13 mouse cellular contexts compared by ENCODE assay signal in genomic region chr7:118569121-118569543, GRCm38 (mm10). TPM values are rescaled to one million over a fixed set of nuclear protein-coding genes. Genes with fewer than 3 reads are reported as not detected.
DNase-seq lines count a peak whose midpoint lies in the region; ATAC-seq and TF ChIP-seq lines count a peak whose summit lies in the region.
"Had no signal": no experiment of that assay in that cellular context is flagged by ENCODE, and none has a peak within 500 bp of the region (broad histone marks: within the 10 kb centered on the region; RNA-seq: fewer than 3 reads in every experiment).

No protein-coding gene starts in this region.

- H3K27ac ChIP-seq in cortical plate, adult 2 months (ENCODE audit: insufficient read depth, low read length) = peak overlapping the region; percentile 88
- H3K27ac ChIP-seq in forebrain, embryonic 13.5 days = peak overlapping the region; percentile 58; the same call in 1 of the 2 replicates
- no peak overlapping the region for H3K27ac ChIP-seq in limb, embryonic 10.5 days
- H3K27ac ChIP-seq: heart, embryonic 13.5 days; limb, embryonic 15.5 days had no signal

- WGBS in forebrain, embryonic 13.5 days = 33% methylated on average over 6 of the region's 6 CpGs
- WGBS in limb, embryonic 10.5 days = 87% methylated on average over 6 of the region's 6 CpGs

- H3K27me3 ChIP-seq in forebrain, embryonic 13.5 days = no peaks in the 10 kb centered on the region
- H3K27me3 ChIP-seq in limb, embryonic 10.5 days (ENCODE audit: low read depth, poor library complexity, severe bottlenecking) = no peaks in the 10 kb centered on the region
- H3K27me3 ChIP-seq: heart, embryonic 13.5 days; limb, embryonic 15.5 days had no signal

- peak; percentile 66 to 67 for DNase-seq in left cerebral cortex, adult 9 months (ENCODE audit: low spot score in 2 of 2)
- no peak for DNase-seq in left cerebral cortex, postnatal 10 days (ENCODE audit: extremely low spot score in 1 of 2, low spot score in 2 of 2)
- peak; percentile 53 for DNase-seq in mesoderm, embryonic 11.5 days (ENCODE audit: low read depth, low spot score)
- DNase-seq in limb, embryonic 10.5 days (ENCODE audit: low spot score) = no peak
- no peak for DNase-seq in kidney, adult 18-20 months
- no peak for DNase-seq in adrenal gland, adult 8-10 months
- DNase-seq: cerebellum, adult 8-10 months; kidney, adult 9 months; thymus, postnatal 14 days had no signal

- H3K4me1 ChIP-seq in cortical plate, adult 2 months (ENCODE audit: control insufficient read depth, insufficient read depth, low read length) = no peaks in the 10 kb centered on the region
- H3K4me1 ChIP-seq in forebrain, embryonic 13.5 days = peaks cover 13% of the 10 kb centered on the region
- no peaks in the 10 kb centered on the region for H3K4me1 ChIP-seq in limb, embryonic 10.5 days
- H3K4me1 ChIP-seq: heart, embryonic 13.5 days; limb, embryonic 15.5 days had no signal

- H3K9me3 ChIP-seq in forebrain, embryonic 13.5 days (replicated peaks) = peaks cover 6% of the 10 kb centered on the region
- H3K9me3 ChIP-seq in limb, embryonic 10.5 days (replicated peaks) = no peaks in the 10 kb centered on the region
- H3K9me3 ChIP-seq: heart, embryonic 13.5 days; limb, embryonic 15.5 days had no signal

- peaks cover 39% of the 10 kb centered on the region for H3K36me3 ChIP-seq in forebrain, embryonic 13.5 days (ENCODE audit: poor library complexity, severe bottlenecking)
- H3K36me3 ChIP-seq in limb, embryonic 10.5 days = peaks cover 4% of the 10 kb centered on the region; the same call in 1 of the 2 replicates
- H3K36me3 ChIP-seq: heart, embryonic 13.5 days had no signal

- peak; percentile 72 for ATAC-seq in forebrain, embryonic 13.5 days

- intact Hi-C loops in left cerebral cortex, postnatal 10 days (cut with DNase I) = no loop called here

- no peak overlapping the region for H3K4me3 ChIP-seq in cortical plate, adult 2 months (ENCODE audit: insufficient read depth, low read length)
- no peak overlapping the region for H3K4me3 ChIP-seq in forebrain, embryonic 13.5 days
- no peak overlapping the region for H3K4me3 ChIP-seq in limb, embryonic 10.5 days
- H3K4me3 ChIP-seq: heart, embryonic 13.5 days; limb, embryonic 15.5 days had no signal

- H3K4me2 ChIP-seq in forebrain, embryonic 13.5 days = no peak overlapping the region
- H3K4me2 ChIP-seq: heart, embryonic 13.5 days; limb, embryonic 15.5 days had no signal

- no peak overlapping the region; the same call in 1 of the 2 replicates for H3K9ac ChIP-seq in forebrain, embryonic 13.5 days
- H3K9ac ChIP-seq: heart, embryonic 13.5 days; limb, embryonic 15.5 days had no signal

- no peak for TF ChIP-seq POLR2A in cortical plate, adult 2 months (IDR thresholded peaks at IDR 0.05; ENCODE audit: extremely low read depth, insufficient read depth, low read length)

- TF ChIP-seq CTCF in cortical plate, adult 2 months (IDR thresholded peaks at IDR 0.05; ENCODE audit: extremely low read depth, insufficient read depth, low read length) = no peak

RNA-seq across cellular contexts. Expression of gene Tmc7, which starts 15.4 kb away (rescaled TPM):
- total RNA-seq in left cerebral cortex, postnatal 10 days (2021) = 10 to 100 TPM; 15.5 to 17.1 TPM
- 12.9 and 14.1 TPM in 2 replicates for polyA plus RNA-seq in cortical plate, adult 2 months (2012; rRNA removed)
- polyA plus RNA-seq in forebrain, embryonic 13.5 days (2015; fragmentation: Nextera tagmentation; extraction: Ambion mirVana) = 8.4 and 8.8 TPM in 2 replicates
- 4.6 and 4.7 TPM in 2 replicates for polyA plus RNA-seq in limb, embryonic 10.5 days (2016; fragmentation: Nextera tagmentation; extraction: Ambion mirVana)
- total RNA-seq in adrenal gland, adult 8-10 months (2022) = under 1 TPM; 0.29 to 0.73 (median 0.33) TPM

RNA-seq across cellular contexts. Expression of gene Tmc5, which starts 28.0 kb away (rescaled TPM):
- under 1 TPM; 0.47 to 0.58 TPM for total RNA-seq in left cerebral cortex, postnatal 10 days (2021)
- 0.15 and 0.19 TPM in 2 replicates for polyA plus RNA-seq in cortical plate, adult 2 months (2012; rRNA removed)
- polyA plus RNA-seq in forebrain, embryonic 13.5 days (2015; fragmentation: Nextera tagmentation; extraction: Ambion mirVana) = 0.28 and 0.37 TPM in 2 replicates
- polyA plus RNA-seq in limb, embryonic 10.5 days (2016; fragmentation: Nextera tagmentation; extraction: Ambion mirVana) = not detected in 2 replicates
- under 1 TPM in 1 of 4 experiments, not detected in 3; 0.13 TPM for total RNA-seq in adrenal gland, adult 8-10 months (2022)

RNA-seq across cellular contexts. Expression of gene Coq7, which starts 36.0 kb away (rescaled TPM):
- 10 to 100 TPM; 37.3 to 39.9 TPM for total RNA-seq in left cerebral cortex, postnatal 10 days (2021)
- 54.5 and 55.7 TPM in 2 replicates for polyA plus RNA-seq in cortical plate, adult 2 months (2012; rRNA removed)
- polyA plus RNA-seq in forebrain, embryonic 13.5 days (2015; fragmentation: Nextera tagmentation; extraction: Ambion mirVana) = 109 and 119 TPM in 2 replicates
- polyA plus RNA-seq in limb, embryonic 10.5 days (2016; fragmentation: Nextera tagmentation; extraction: Ambion mirVana) = 131 and 134 TPM in 2 replicates
- 10 to 100 TPM; 32.3 to 45.2 (median 36.3) TPM for total RNA-seq in adrenal gland, adult 8-10 months (2022)

Comparison
In these comparisons a context has a peak if more than half of its experiments do, and no peak if none do; other contexts are left out.
1. DNase-seq: peak in left cerebral cortex, adult 9 months (2 of 2) and mesoderm, embryonic 11.5 days (single experiment); none in left cerebral cortex, postnatal 10 days (0 of 2), limb, embryonic 10.5 days (single experiment), kidney, adult 18-20 months (single experiment) and adrenal gland, adult 8-10 months (single experiment).